ENCODE assay signal across 8 mouse cellular contexts in the genomic region with DNA sequence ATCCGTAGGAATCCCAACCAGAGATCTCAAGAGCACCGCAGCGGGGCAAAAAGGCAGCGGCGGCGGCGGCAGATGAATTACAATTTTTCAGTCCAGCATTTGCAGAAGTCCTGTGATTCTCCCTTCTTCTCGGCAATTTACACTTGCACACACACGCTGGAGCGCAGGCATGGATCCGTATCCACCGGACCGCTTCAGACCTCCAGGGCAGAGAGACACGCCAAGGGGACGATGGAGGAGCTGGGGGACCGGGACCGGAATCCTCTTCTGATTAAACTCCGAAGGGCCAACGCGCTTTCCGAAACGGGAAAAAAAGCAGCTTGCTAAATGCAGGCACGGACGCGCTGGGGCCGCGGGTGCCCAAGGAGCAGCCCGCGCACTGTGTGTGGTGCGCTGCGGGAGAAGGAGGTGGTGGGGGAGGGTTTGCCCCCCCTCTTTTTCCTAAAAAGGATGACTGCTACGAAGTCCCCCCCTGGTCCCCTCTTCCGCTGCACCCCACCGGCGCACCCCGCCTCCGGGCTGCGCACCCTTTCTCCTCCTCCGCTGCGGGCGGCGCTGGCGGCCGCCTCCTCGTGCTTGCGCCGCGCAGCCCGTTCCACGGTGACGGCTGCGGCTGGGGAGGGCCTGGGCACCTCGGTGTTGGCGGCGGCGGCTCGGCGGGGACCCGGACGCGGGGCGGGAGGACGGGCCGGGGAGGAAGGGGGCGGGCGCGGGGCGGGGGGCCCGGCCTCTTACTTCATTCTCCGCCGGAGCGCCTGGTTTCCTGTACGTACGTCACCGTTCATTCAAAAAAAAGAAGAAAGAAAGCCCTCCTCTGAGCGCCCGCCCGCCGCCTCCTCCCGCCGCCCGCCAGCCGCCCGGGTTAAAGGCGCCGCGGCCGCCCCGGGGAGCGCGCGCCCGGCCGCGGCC. TPM values are rescaled to one million over a fixed set of nuclear protein-coding genes. Genes with fewer than 3 reads are reported as not detected.
DNase-seq lines count a peak whose midpoint lies in the region; ATAC-seq and TF ChIP-seq lines count a peak whose summit lies in the region.

Gene Bcl2 (minus strand): TSS at position 654 of the 909 bp plus-strand sequence.

- H3K27me3 ChIP-seq in Patski: no peaks in the 10 kb centered on the region

- CTCF ChIA-PET in Patski (lab: Charles Lee): interaction anchor here (1.2 to 5.4 kb wide), 9 partner anchors 12 to 288 kb away, joined by 3 to 95 read pairs (median 17); no protein-coding TSS in a partner anchor

- POLR2A ChIA-PET in Patski (lab: Charles Lee): interaction anchor here (1.3 kb wide), 2 partner anchors 148 to 169 kb away, joined by 3 to 4 read pairs; no protein-coding TSS in a partner anchor

- no peak for DNase-seq in Patski (ENCODE audit: low read depth, low spot score)
- peak; percentile 82 to 84 for DNase-seq in cerebellum, postnatal 25 days
- peak; percentile 24 to 44 for DNase-seq in gastrocnemius, adult 8-10 months (ENCODE audit: low spot score in 2 of 2)
- peak; percentile 92 for DNase-seq in induced T-regulatory cell, adult 2 months (ENCODE audit: low read depth)
- DNase-seq in left cerebral cortex, postnatal 14 days (ENCODE audit: low spot score in 2 of 2): peak; percentile 64 to 69
- peak; percentile 65 for DNase-seq in right cerebral cortex, postnatal 14 days
- DNase-seq in urinary bladder, postnatal 36 days (ENCODE audit: low spot score in 2 of 2): peak; percentile 57 to 66

- intact Hi-C loops in left cerebral cortex, postnatal 14 days (cut with DNase I): loop anchor here (2.0 to 10.0 kb wide), 4 partner anchors 87 to 639 kb away; no protein-coding TSS in a partner anchor

- in situ Hi-C loops in Patski (cut with MboI; ENCODE audit: low pct_unique_long_range_greater_than_20kb): loop anchor here (5.0 kb wide), 1 partner anchor 172 kb away; no protein-coding TSS in a partner anchor

- no peak for TF ChIP-seq CTCF in Patski (IDR thresholded peaks at IDR 0.05)

- peak; percentile 72 for ATAC-seq in Patski
- peak; percentile 35 for ATAC-seq in megakaryocyte-erythroid progenitor cell, adult 5-6 weeks (replicated peaks; ENCODE audit: low FRiP score, low TSS enrichment, poor library complexity, severe bottlenecking)

RNA-seq across cellular contexts. Expression of gene Bcl2, which starts in this region (rescaled TPM):
- polyA plus RNA-seq in Patski (2021): 11.7 TPM
- 1 to 10 TPM; 1.6 to 2.1 (median 1.7) TPM for total RNA-seq in gastrocnemius, adult 8-10 months (2022)
- 10 to 100 TPM; 12.3 to 12.4 TPM for total RNA-seq in left cerebral cortex, postnatal 14 days (2021)
- total RNA-seq in megakaryocyte-erythroid progenitor cell, adult 5-6 weeks (2014; fragmentation: Nextera tagmentation): 4.8 and 15.0 TPM in 2 replicates
- 12.1 and 14.5 TPM in 2 replicates for total RNA-seq in megakaryocyte-erythroid progenitor cell, adult 5-6 weeks (2017)
